Mouse (Mus musculus) hindbrain, embryonic 13.5 days (tissue): ENCODE measurements around the gene Tent5c. TPM values are rescaled to one million over a fixed set of nuclear protein-coding genes. Genes with fewer than 3 reads are reported as not detected.
"Not testable (repeated sequence)": the region's sequence is repeated elsewhere in the genome, so short reads cannot be mapped to it uniquely, and the experiment has no call there.

Source experiments
- ATAC-seq: fragments of 200-750 bp; cut with Nextera tagmentation; 2 replicates; pipeline ENCODE4 v1.8.0; 2017; ENCODE audit warnings: moderate TSS enrichment; ENCODE audit not compliant: low FRiP score
- H3K27ac ChIP-seq: fragments of 300-500 bp; sonication (generic); 2 replicates; pipeline ENCODE4 v1.5.1; 2015; ENCODE audit warnings: inconsistent platforms, mild to moderate bottlenecking, moderate library complexity
- H3K27me3 ChIP-seq: fragments of 300-500 bp; sonication (generic); 2 replicates; pipeline ENCODE4 v1.6.1; 2015; ENCODE audit warnings: mild to moderate bottlenecking, inconsistent platforms
- H3K36me3 ChIP-seq: fragments of 300-500 bp; sonication (generic); 2 replicates; pipeline ENCODE4 v1.6.1; 2015; ENCODE audit warnings: mild to moderate bottlenecking, inconsistent platforms
- H3K4me1 ChIP-seq: fragments of 300-500 bp; sonication (generic); replicated peaks from 2 replicates; pipeline ENCODE4 v1.6.1; 2015; ENCODE audit warnings: inconsistent platforms
- H3K4me2 ChIP-seq: fragments of 300-500 bp; sonication (generic); 2 replicates; pipeline ENCODE4 v1.6.1; 2015; ENCODE audit warnings: inconsistent platforms, mild to moderate bottlenecking, moderate library complexity
- H3K4me3 ChIP-seq: fragments of 300-500 bp; sonication (generic); 2 replicates; pipeline ENCODE4 v1.5.1; 2015; ENCODE audit warnings: mild to moderate bottlenecking, inconsistent platforms
- H3K9ac ChIP-seq: fragments of 300-500 bp; sonication (generic); 2 replicates; pipeline ENCODE4 v1.6.1; 2015; ENCODE audit warnings: mild to moderate bottlenecking, inconsistent platforms
- H3K9me3 ChIP-seq: fragments of 300-500 bp; sonication (generic); 2 replicates; pipeline ENCODE4 v1.6.1; 2016; ENCODE audit warnings: inconsistent platforms
- WGBS: fragments of 180-500 bp; shearing (Covaris S2); methylation state at CpG from one replicate; pipeline ENCODE4 v1.1.7; 2015; 5-methylcytosine and 5-hydroxymethylcytosine counted together
- polyA plus RNA-seq: library from polyadenylated mRNA; unstranded; fragments of >200 nt; fragmentation: Nextera tagmentation; extraction: Ambion mirVana; gene quantifications from 2 replicates; pipeline ENCODE4 v1.2.1, GENCODE M21; 2015

The Tent5c gene
- polyA plus RNA-seq, 1 experiment from 2014 or later = 3.6 TPM

DNA sequence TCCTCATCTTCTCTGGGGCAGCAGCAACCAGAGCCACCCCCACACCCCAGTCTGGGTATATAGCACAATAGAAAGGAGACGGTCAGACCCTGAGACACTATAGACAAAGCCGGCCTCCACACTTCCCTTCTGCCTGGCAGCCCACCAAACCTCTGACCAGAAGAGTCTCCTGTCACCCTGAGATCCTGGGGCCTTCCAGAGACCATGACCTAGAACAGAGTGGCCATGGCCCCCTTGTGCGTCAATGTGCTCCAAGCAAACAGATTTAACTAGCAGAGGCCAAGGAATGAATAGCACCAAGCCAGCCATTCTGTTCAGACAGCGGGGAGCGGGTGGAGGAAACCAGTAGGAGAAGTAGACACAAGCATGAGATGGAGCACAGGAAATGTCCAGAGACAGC is 59.0 kb downstream of the Tent5c start:
- no peaks in the 10 kb centered on the region for H3K4me1 ChIP-seq
- WGBS = 92% methylated on average over 5 of the region's 5 CpGs
- no peak overlapping the region for H3K9ac ChIP-seq
- H3K4me2 ChIP-seq = no peak overlapping the region
- no peaks in the 10 kb centered on the region for H3K27me3 ChIP-seq
- H3K4me3 ChIP-seq = no peak overlapping the region
- H3K9me3 ChIP-seq = no peaks in the 10 kb centered on the region
- H3K36me3 ChIP-seq = no peaks in the 10 kb centered on the region
- ATAC-seq = no peak
- no peak overlapping the region for H3K27ac ChIP-seq

DNA sequence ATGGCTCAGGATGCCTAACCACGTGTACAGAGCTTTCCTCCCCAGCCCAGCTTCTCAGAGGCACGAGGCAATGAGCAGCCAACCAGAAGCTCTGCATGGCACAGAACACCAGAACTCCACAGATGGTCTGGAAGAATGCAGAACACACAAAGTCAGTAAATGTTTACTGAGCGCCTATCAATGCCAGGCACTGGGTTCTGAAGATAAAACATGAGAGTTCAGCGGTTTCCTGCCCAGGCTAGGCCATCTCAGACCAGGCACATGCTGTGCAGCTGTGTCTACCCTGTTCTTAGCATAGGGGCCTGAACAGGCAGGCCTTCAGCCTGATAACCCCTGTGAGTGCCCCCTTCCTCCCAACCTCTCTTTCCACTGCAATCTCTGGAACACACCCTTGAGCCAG is 59.5 kb downstream of the Tent5c start:
- Histone ChIP-seq H3K27me3 (no peaks in the 10 kb centered on the region), H3K9me3 (no peaks in the 10 kb centered on the region), H3K9ac (no peak overlapping the region), H3K27ac (no peak overlapping the region), H3K36me3 (no peaks in the 10 kb centered on the region), H3K4me2 (no peak overlapping the region), H3K4me3 (no peak overlapping the region), H3K4me1 (no peaks in the 10 kb centered on the region)
- 84% methylated on average over 4 of the region's 4 CpGs for WGBS
- ATAC-seq = no peak

DNA sequence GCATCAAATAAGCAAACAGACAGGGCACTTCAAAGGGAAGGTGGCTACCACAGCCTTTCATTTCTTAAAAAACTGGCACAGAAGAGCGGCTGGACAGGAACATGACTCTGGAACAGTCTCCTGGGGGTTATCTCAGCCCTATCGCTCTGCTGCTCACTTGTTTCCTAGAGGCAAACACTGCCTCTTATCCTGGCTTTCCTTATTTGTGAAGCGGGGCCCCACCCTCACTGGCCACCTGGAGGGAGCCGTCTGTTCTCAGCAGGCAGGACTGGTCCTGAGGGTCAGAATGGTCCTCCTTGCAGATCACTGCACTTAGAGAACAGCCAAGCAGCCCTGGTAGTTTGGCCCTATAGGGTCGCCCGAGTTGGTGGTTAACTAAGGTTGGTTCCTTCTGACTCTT is 61.6 kb downstream of the Tent5c start:
- H3K27me3 ChIP-seq = no peaks in the 10 kb centered on the region
- no peak overlapping the region for H3K27ac ChIP-seq
- ATAC-seq = no peak
- no peak overlapping the region for H3K9ac ChIP-seq
- H3K9me3 ChIP-seq = no peaks in the 10 kb centered on the region
- H3K4me3 ChIP-seq = no peak overlapping the region
- no peak overlapping the region for H3K4me2 ChIP-seq
- 69% methylated on average over 6 of the region's 6 CpGs for WGBS
- no peaks in the 10 kb centered on the region for H3K36me3 ChIP-seq
- no peaks in the 10 kb centered on the region for H3K4me1 ChIP-seq

GRCm38 (mm10) chr3:100422392-100423167 is 66.5 kb downstream of the Tent5c start:
- Histone ChIP-seq H3K27me3 (no peaks in the 10 kb centered on the region), H3K9me3 (no peaks in the 10 kb centered on the region), H3K4me1 (peaks cover 6% of the 10 kb centered on the region), H3K36me3 (no peaks in the 10 kb centered on the region), H3K27ac (no peak overlapping the region), H3K9ac (no peak overlapping the region), H3K4me2 (no peak overlapping the region), H3K4me3 (no peak overlapping the region)
- no peak for ATAC-seq
- 66% methylated on average over 10 of the region's 10 CpGs for whole genome bisulfite sequencing

DNA sequence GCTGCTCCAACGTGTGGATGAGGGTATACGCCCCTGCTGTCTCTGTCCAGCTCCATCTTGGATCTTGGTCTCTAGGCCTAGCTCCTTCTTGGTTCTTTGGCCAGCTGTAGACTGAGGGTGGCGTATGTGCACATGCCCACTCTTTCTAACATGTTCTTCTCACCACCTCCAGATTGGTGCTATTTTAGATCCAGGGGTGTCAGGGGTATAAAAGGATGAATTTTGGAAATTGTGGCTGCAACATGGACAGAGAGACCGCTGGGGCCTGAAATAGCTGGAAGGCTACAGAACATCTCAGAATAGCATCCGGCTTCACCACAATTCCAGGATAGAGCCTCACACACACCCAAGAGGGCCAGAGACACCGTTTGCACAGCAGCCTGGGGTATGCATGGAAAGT is 67.8 kb downstream of the Tent5c start:
- no peak overlapping the region for H3K9ac ChIP-seq
- H3K4me1 ChIP-seq = peaks cover 10% of the 10 kb centered on the region
- H3K36me3 ChIP-seq = no peaks in the 10 kb centered on the region
- no peaks in the 10 kb centered on the region for H3K27me3 ChIP-seq
- ATAC-seq = no peak
- no peak overlapping the region for H3K4me3 ChIP-seq
- no peak overlapping the region for H3K4me2 ChIP-seq
- no peak overlapping the region for H3K27ac ChIP-seq
- 91% methylated on average over 6 of the region's 6 CpGs for WGBS
- H3K9me3 ChIP-seq = no peaks in the 10 kb centered on the region

GRCm38 (mm10) chr3:100420691-100421056 is 68.5 kb downstream of the Tent5c start:
- Histone ChIP-seq H3K27me3 (no peaks in the 10 kb centered on the region), H3K36me3 (no peaks in the 10 kb centered on the region), H3K9ac (no peak overlapping the region), H3K4me2 (no peak overlapping the region), H3K4me3 (no peak overlapping the region), H3K9me3 (no peaks in the 10 kb centered on the region), H3K4me1 (peaks cover 10% of the 10 kb centered on the region), H3K27ac (no peak overlapping the region)
- ATAC-seq = no peak
- 63% methylated on average over 5 of the region's 5 CpGs for WGBS

DNA sequence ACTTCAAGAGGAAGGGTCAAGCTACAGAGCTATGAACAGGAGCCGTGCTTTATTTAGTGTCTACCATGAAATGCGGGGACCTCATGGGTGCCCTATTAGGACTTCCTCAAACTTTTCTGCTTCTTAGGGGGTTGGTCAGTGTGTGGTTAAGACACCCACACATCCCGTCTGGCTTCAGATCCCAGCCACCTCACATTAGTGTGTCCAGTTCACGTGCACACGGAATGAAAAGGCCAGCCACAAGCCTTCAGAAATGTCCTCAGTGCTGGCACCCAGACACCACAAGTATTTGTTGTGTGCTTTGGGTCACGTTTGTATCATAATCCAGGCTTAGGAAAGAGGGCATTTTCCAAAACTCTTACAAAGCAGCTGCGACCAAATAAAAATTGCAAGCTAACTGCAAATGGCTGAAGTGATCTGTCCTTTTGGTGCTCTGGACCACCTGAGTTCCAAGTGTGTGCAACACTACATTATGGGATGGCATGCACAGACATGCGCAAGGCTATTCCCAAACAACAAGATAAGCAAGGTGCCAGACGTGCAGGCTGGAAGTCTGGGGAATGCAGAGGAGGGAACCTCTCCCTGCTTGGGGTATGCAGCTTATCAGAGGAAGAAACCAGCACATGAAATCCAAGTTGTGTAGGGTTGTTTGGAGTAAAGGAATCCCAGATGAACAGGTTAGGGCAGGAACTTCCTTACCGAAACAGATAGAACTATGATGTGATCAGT is 69.0 kb downstream of the Tent5c start:
- Histone ChIP-seq H3K9ac (no peak overlapping the region), H3K4me2 (no peak overlapping the region), H3K27ac (no peak overlapping the region), H3K4me3 (no peak overlapping the region), H3K36me3 (no peaks in the 10 kb centered on the region), H3K27me3 (no peaks in the 10 kb centered on the region), H3K9me3 (no peaks in the 10 kb centered on the region), H3K4me1 (peaks cover 10% of the 10 kb centered on the region)
- 82% methylated on average over 10 of the region's 10 CpGs for WGBS
- ATAC-seq = no peak

- H3K9me3 ChIP-seq = no peaks in the 10 kb centered on the region
- H3K9ac ChIP-seq = no peak overlapping the region
- no peak overlapping the region for H3K4me2 ChIP-seq
- no peaks in the 10 kb centered on the region for H3K36me3 ChIP-seq
- H3K27ac ChIP-seq = no peak overlapping the region
- peaks cover 10% of the 10 kb centered on the region for H3K4me1 ChIP-seq
- no peak overlapping the region for H3K4me3 ChIP-seq
- H3K27me3 ChIP-seq = no peaks in the 10 kb centered on the region
- ATAC-seq = no peak
- WGBS = 72% methylated on average over 1 of the region's 1 CpGs
Observed at GRCm38 (mm10) chr3:100418387-100418786, 70.7 kb downstream of the Tent5c start.

DNA sequence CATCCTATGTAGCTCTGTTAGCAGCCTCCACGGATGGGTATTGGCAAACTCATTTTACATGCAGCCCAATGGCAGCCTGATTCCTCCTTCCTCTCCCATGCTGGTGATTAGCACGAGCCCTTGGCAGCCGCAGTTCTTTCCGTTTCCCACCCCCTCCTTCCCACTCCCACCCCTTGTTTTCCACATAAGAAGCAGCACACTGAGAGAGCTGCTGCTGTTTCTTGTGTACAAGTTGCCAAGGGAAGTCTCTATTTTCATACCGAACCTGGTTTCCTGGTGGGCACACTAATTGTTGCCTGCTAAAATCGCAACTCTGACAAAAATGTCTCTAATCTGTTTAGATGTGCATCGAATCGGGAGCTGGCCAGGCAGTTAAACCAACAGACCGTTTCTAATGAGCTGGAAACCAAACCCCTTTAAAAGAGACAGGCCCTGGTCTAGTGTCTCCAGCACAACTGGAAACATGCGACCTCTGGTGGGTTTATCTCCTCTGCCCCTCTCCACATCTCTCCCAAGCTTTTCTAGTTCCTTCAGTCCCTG is 71.3 kb downstream of the Tent5c start:
- peak; percentile 76 for ATAC-seq
- 23% methylated on average over 10 of the region's 10 CpGs for WGBS
- Histone ChIP-seq H3K4me2 (peak overlapping the region; percentile 8; the same call in 1 of the 2 replicates), H3K36me3 (no peaks in the 10 kb centered on the region), H3K27me3 (no peaks in the 10 kb centered on the region), H3K9me3 (no peaks in the 10 kb centered on the region), H3K4me1 (peaks cover 10% of the 10 kb centered on the region), H3K4me3 (no peak overlapping the region), H3K9ac (no peak overlapping the region), H3K27ac (no peak overlapping the region)

DNA sequence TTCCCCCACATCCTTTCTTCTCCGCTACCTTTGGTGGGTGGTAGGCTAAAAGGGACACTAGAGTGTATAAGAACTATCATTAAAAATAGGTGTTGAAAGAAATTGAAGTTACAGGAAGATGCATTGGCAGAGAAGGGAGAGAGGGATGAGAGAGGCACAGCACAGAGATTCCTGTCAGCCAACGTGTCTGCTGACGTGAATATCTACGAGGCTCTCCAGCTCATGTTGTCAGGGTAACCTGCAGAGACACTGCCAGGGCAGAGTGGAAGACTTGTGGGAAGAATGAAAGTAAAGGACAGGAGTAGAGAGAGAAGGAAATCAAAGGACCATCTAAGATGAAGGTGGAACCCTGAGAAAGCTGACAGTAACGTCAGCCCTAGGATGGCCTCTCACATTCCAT is 73.5 kb downstream of the Tent5c start:
- H3K4me3 ChIP-seq = no peak overlapping the region
- H3K27me3 ChIP-seq = no peaks in the 10 kb centered on the region
- no peak overlapping the region for H3K9ac ChIP-seq
- no peaks in the 10 kb centered on the region for H3K36me3 ChIP-seq
- ATAC-seq = no peak
- peaks cover 10% of the 10 kb centered on the region for H3K4me1 ChIP-seq
- no peak overlapping the region for H3K27ac ChIP-seq
- H3K9me3 ChIP-seq = no peaks in the 10 kb centered on the region
- WGBS = 77% methylated on average over 5 of the region's 5 CpGs
- H3K4me2 ChIP-seq = no peak overlapping the region

DNA sequence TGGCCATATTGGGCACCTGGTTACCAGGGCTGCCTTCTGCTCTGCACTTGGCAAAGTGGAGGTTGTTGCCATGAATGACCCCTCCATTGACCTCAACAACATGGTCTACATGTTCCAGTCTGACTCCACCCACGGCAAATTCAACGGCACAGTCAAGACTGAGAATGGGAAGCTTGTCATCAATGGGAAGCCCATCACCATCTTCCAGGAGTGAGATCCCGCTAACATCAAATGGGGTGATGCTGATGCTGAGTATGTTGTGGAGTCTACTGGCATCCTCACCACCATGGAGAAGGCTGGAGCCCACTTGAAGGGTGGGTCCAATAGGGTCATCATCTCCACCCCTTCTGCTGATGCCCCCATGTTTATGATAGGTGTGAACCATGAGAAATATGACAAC is 75.5 kb downstream of the Tent5c start:
- not testable (repeated sequence) for H3K36me3 ChIP-seq, H3K4me2 ChIP-seq, H3K4me3 ChIP-seq, H3K9ac ChIP-seq, H3K9me3 ChIP-seq, H3K27me3 ChIP-seq, H3K27ac ChIP-seq, ATAC-seq, H3K4me1 ChIP-seq
- 98% methylated on average over 3 of the region's 3 CpGs for whole genome bisulfite sequencing

- Histone ChIP-seq H3K9ac (no peak overlapping the region), H3K36me3 (no peaks in the 10 kb centered on the region), H3K27me3 (no peaks in the 10 kb centered on the region), H3K9me3 (no peaks in the 10 kb centered on the region), H3K4me3 (no peak overlapping the region), H3K4me2 (no peak overlapping the region), H3K27ac (no peak overlapping the region), H3K4me1 (no peaks in the 10 kb centered on the region)
- no peak for ATAC-seq
- WGBS = 88% methylated on average over 7 of the region's 7 CpGs
Observed at GRCm38 (mm10) chr3:100411945-100412344, 77.2 kb downstream of the Tent5c start.

- no peaks in the 10 kb centered on the region for H3K4me1 ChIP-seq
- no peak overlapping the region for H3K4me2 ChIP-seq
- no peak overlapping the region for H3K4me3 ChIP-seq
- no peak for ATAC-seq
- H3K9me3 ChIP-seq = no peaks in the 10 kb centered on the region
- no peaks in the 10 kb centered on the region for H3K27me3 ChIP-seq
- 94% methylated on average over 2 of the region's 2 CpGs for WGBS
- H3K27ac ChIP-seq = no peak overlapping the region
- H3K36me3 ChIP-seq = no peaks in the 10 kb centered on the region
- H3K9ac ChIP-seq = no peak overlapping the region
Observed at GRCm38 (mm10) chr3:100409280-100409679, 79.8 kb downstream of the Tent5c start.
